Mouse (Mus musculus) cortical plate, adult 2 months (tissue): ENCODE results near the gene Mmp14. TPM values are rescaled to one million over a fixed set of nuclear protein-coding genes. Genes with fewer than 3 reads are reported as not detected.

ENCODE experiments used
- H3K27ac ChIP-seq: fragments of 200-500 bp; 2 replicates; pipeline ENCODE4 v1.5.1; 2012; ENCODE audit warnings: low read length, control low read depth, inconsistent platforms; ENCODE audit not compliant: insufficient read depth
- H3K4me1 ChIP-seq: fragments of 200-500 bp; 2 replicates; pipeline ENCODE4 v1.6.1; 2011; ENCODE audit warnings: low read length; ENCODE audit not compliant: control insufficient read depth, insufficient read depth
- H3K4me3 ChIP-seq: fragments of 200-500 bp; 2 replicates; pipeline ENCODE4 v1.5.1; 2011; ENCODE audit warnings: mild to moderate bottlenecking, low read length, control low read depth; ENCODE audit not compliant: insufficient read depth
- CTCF ChIP-seq: fragments of 200-500 bp; IDR thresholded peaks from 2 replicates; pipeline ENCODE4 v1.5.1; 2011; ENCODE audit warnings: mild to moderate bottlenecking, control low read depth, low read length; ENCODE audit not compliant: insufficient read depth; ENCODE audit errors: extremely low read depth
- POLR2A ChIP-seq: fragments of 200-500 bp; IDR thresholded peaks from 2 replicates; pipeline ENCODE4 v1.6.1; 2011; ENCODE audit warnings: mild to moderate bottlenecking, low read length, control low read depth; ENCODE audit not compliant: insufficient read depth; ENCODE audit errors: extremely low read depth
- polyA plus RNA-seq: library from polyadenylated mRNA; depleted of rRNA; stranded (reverse); fragments of >200 nt; gene quantifications from 2 replicates; pipeline ENCODE4 v1.2.3, GENCODE M21; 2012

Mmp14 gene
- polyA plus RNA-seq, 1 experiment, result 11.0 TPM

GRCm38 (mm10) chr14:54412629-54413170, 18.7 kb upstream of the Mmp14 start:
- peak; percentile 88 for TF ChIP-seq CTCF
- TF ChIP-seq POLR2A, result no peak
- no peak overlapping the region for H3K27ac ChIP-seq
- H3K4me3 ChIP-seq, result no peak overlapping the region
- no peaks in the 10 kb centered on the region for H3K4me1 ChIP-seq

GRCm38 (mm10) chr14:54413877-54414700, 17.3 kb upstream of the Mmp14 start:
- no peak overlapping the region for H3K4me3 ChIP-seq
- no peaks in the 10 kb centered on the region for H3K4me1 ChIP-seq
- TF ChIP-seq CTCF (no peak), POLR2A (no peak)
- no peak overlapping the region for H3K27ac ChIP-seq

GRCm38 (mm10) chr14:54415241-54416020, 16.0 kb upstream of the Mmp14 start:
- no peak for TF ChIP-seq POLR2A
- no peak for TF ChIP-seq CTCF
- Histone ChIP-seq H3K4me3 (no peak overlapping the region), H3K4me1 (no peaks in the 10 kb centered on the region), H3K27ac (no peak overlapping the region)

GRCm38 (mm10) chr14:54416229-54416775, 15.1 kb upstream of the Mmp14 start:
- TF ChIP-seq CTCF (no peak), POLR2A (no peak)
- H3K27ac ChIP-seq, result no peak overlapping the region
- no peaks in the 10 kb centered on the region for H3K4me1 ChIP-seq
- H3K4me3 ChIP-seq, result no peak overlapping the region

- Histone ChIP-seq H3K4me3 (no peak overlapping the region), H3K27ac (no peak overlapping the region), H3K4me1 (no peaks in the 10 kb centered on the region)
- no peak for TF ChIP-seq CTCF
- no peak for TF ChIP-seq POLR2A
Observed at GRCm38 (mm10) chr14:54416830-54417229, 14.6 kb upstream of the Mmp14 start.

GRCm38 (mm10) chr14:54417623-54418081, 13.8 kb upstream of the Mmp14 start, which contains the start of gene Slc7a7:
TSS of gene Slc7a7 (minus strand) at chr14:54417780.
- Histone ChIP-seq H3K27ac (no peak within 1 kb of the TSS), H3K4me3 (no peak within 1 kb of the TSS), H3K4me1 (no peaks in the 10 kb centered on the region)
- TF ChIP-seq POLR2A (no peak), CTCF (no peak)

GRCm38 (mm10) chr14:54421014-54421413, 10.4 kb upstream of the Mmp14 start:
- no peak overlapping the region for H3K4me3 ChIP-seq
- H3K4me1 ChIP-seq, result peaks cover under 1% of the 10 kb centered on the region; the same call in 1 of the 2 replicates
- TF ChIP-seq POLR2A (no peak), CTCF (no peak)
- no peak overlapping the region for H3K27ac ChIP-seq

GRCm38 (mm10) chr14:54423406-54423805, 8.0 kb upstream of the Mmp14 start:
- Histone ChIP-seq H3K4me1 (peaks cover 1% of the 10 kb centered on the region; the same call in 1 of the 2 replicates), H3K4me3 (no peak overlapping the region), H3K27ac (no peak overlapping the region)
- TF ChIP-seq CTCF, result peak; percentile 33; the same call in 1 of the 2 replicates
- TF ChIP-seq POLR2A, result no peak

- Histone ChIP-seq H3K27ac (no peak overlapping the region), H3K4me1 (peaks cover 1% of the 10 kb centered on the region; the same call in 1 of the 2 replicates), H3K4me3 (no peak overlapping the region)
- no peak for TF ChIP-seq POLR2A
- TF ChIP-seq CTCF, result no peak
Observed at GRCm38 (mm10) chr14:54424634-54425033, 6.8 kb upstream of the Mmp14 start.
